Mouse (Mus musculus) MEL (cell line): ENCODE results near the gene Adamts7. TPM values are rescaled to one million over a fixed set of nuclear protein-coding genes. Genes with fewer than 3 reads are reported as not detected.
A peak's percentile ranks its signal among the peaks of the same experiment; 100 is the strongest.

ENCODE experiments used
- DNase-seq: peaks from one replicate; pipeline ENCODE4 v3.0.0; 2011; ENCODE audit warnings: low read depth, low spot score
- H3K27ac ChIP-seq: 2 replicates; pipeline ENCODE4 v1.5.1; 2012; ENCODE audit warnings: low read depth, mild to moderate bottlenecking, control low read depth, low read length, moderate library complexity; ENCODE audit not compliant: control insufficient read depth
- H3K27me3 ChIP-seq, 2 experiments: fragments of 150-350 bp in 1 of 2; sonication (generic) in 1 of 2; 2 replicates each; pipeline ENCODE4 v1.6.1; 2012; ENCODE audit warnings: low read length in 2 of 2, mild to moderate bottlenecking in 2 of 2, improper control_type of control experiment in 1 of 2, moderate library complexity in 1 of 2; ENCODE audit not compliant: insufficient read depth in 2 of 2, control insufficient read depth in 1 of 2
- H3K36me3 ChIP-seq, 2 experiments: 2 replicates each; pipeline ENCODE4 v1.6.1; 2012 to 2014; ENCODE audit warnings: low read length in 2 of 2, improper control_type of control experiment in 1 of 2, inconsistent platforms in 1 of 2, mild to moderate bottlenecking in 1 of 2; ENCODE audit not compliant: insufficient read depth in 2 of 2, control insufficient read depth in 1 of 2
- H3K4me1 ChIP-seq, 2 experiments: fragments of 150-350 bp in 1 of 2; sonication (generic) in 1 of 2; 2 replicates each; pipeline ENCODE4 v1.6.1; 2012; ENCODE audit warnings: low read length in 2 of 2, improper control_type of control experiment in 1 of 2, mild to moderate bottlenecking in 1 of 2; ENCODE audit not compliant: insufficient read depth in 2 of 2, control insufficient read depth in 1 of 2
- H3K4me3 ChIP-seq, 2 experiments: fragments of 150-350 bp in 1 of 2; sonication (generic) in 1 of 2; 2 replicates each; pipeline ENCODE4 v1.5.1; 2012; ENCODE audit warnings: low read depth in 2 of 2, low read length in 2 of 2, mild to moderate bottlenecking in 2 of 2, moderate library complexity in 2 of 2, control low read depth in 1 of 2, improper control_type of control experiment in 1 of 2; ENCODE audit not compliant: control insufficient read depth in 1 of 2, insufficient read depth in 1 of 2
- H3K79me2 ChIP-seq: 2 replicates; pipeline ENCODE4 v1.6.1; 2012; ENCODE audit warnings: mild to moderate bottlenecking, low read length, moderate library complexity; ENCODE audit not compliant: control insufficient read depth, poor library complexity, insufficient read depth
- H3K9ac ChIP-seq: 2 replicates; pipeline ENCODE4 v1.6.1; 2012; ENCODE audit warnings: low read depth, mild to moderate bottlenecking, control low read depth, low read length, moderate library complexity; ENCODE audit not compliant: control insufficient read depth, poor library complexity, severe bottlenecking
- H3K9me3 ChIP-seq: fragments of 150-350 bp; sonication (generic); replicated peaks from 2 replicates; pipeline ENCODE4 v1.6.1; 2012; ENCODE audit warnings: mild to moderate bottlenecking, low read length, improper control_type of control experiment, moderate library complexity; ENCODE audit not compliant: insufficient read depth
- CHD1 ChIP-seq: IDR thresholded peaks from 2 replicates; pipeline ENCODE4 v1.6.1; 2012; ENCODE audit warnings: low read depth, mild to moderate bottlenecking, inconsistent platforms, low read length, improper control_type of control experiment
- E2F4 ChIP-seq: IDR thresholded peaks from 2 replicates; pipeline ENCODE4 v1.6.1; 2011; ENCODE audit warnings: low read depth, low read length, improper control_type of control experiment, borderline replicate concordance
- EP300 ChIP-seq, 2 experiments: IDR thresholded peaks; 2 replicates each; pipeline ENCODE4 v1.6.1; 2011; ENCODE audit warnings: improper control_type of control experiment in 2 of 2, low read length in 2 of 2, low read depth in 1 of 2, mild to moderate bottlenecking in 1 of 2
- GATA1 ChIP-seq: IDR thresholded peaks from 2 replicates; pipeline ENCODE4 v1.6.1; 2011; ENCODE audit warnings: low read depth, low read length, improper control_type of control experiment
- HCFC1 ChIP-seq: IDR thresholded peaks from 2 replicates; pipeline ENCODE4 v1.6.1; 2012; ENCODE audit warnings: low read depth, mild to moderate bottlenecking, inconsistent platforms, low read length, improper control_type of control experiment, moderate library complexity
- MAZ ChIP-seq: IDR thresholded peaks from 2 replicates; pipeline ENCODE4 v1.6.1; 2012; ENCODE audit warnings: low read depth, mild to moderate bottlenecking, inconsistent platforms, low read length, improper control_type of control experiment
- MEF2A ChIP-seq: IDR thresholded peaks from 2 replicates; pipeline ENCODE4 v1.6.1; 2014; ENCODE audit warnings: low read depth, mild to moderate bottlenecking, inconsistent platforms, low read length, improper control_type of control experiment; ENCODE audit not compliant: poor library complexity, insufficient replicate concordance, severe bottlenecking; ENCODE audit errors: extremely low read depth
- MXI1 ChIP-seq: IDR thresholded peaks from 2 replicates; pipeline ENCODE4 v1.6.1; 2011; ENCODE audit warnings: mild to moderate bottlenecking, low read depth, low read length, improper control_type of control experiment
- MYB ChIP-seq: IDR thresholded peaks from 2 replicates; pipeline ENCODE4 v1.6.1; 2011; ENCODE audit warnings: mild to moderate bottlenecking, low read depth, low read length, improper control_type of control experiment
- MYC ChIP-seq: IDR thresholded peaks from 2 replicates; pipeline ENCODE4 v1.6.1; 2011; ENCODE audit warnings: low read depth, mild to moderate bottlenecking, low read length, improper control_type of control experiment, moderate library complexity
- NELFE ChIP-seq: IDR thresholded peaks from 2 replicates; pipeline ENCODE4 v1.6.1; 2011; ENCODE audit warnings: low read depth, low read length, improper control_type of control experiment
- NRF1 ChIP-seq: IDR thresholded peaks from 2 replicates; pipeline ENCODE4 v1.6.1; 2014; ENCODE audit warnings: low read depth, mild to moderate bottlenecking, inconsistent platforms, low read length, improper control_type of control experiment, moderate library complexity; ENCODE audit not compliant: poor library complexity, insufficient read depth, severe bottlenecking
- POLR2AphosphoS2 ChIP-seq: IDR thresholded peaks from 2 replicates; pipeline ENCODE4 v1.6.1; 2011; ENCODE audit warnings: low read length, improper control_type of control experiment
- RAD21 ChIP-seq: IDR thresholded peaks from 2 replicates; pipeline ENCODE4 v1.6.1; 2011; ENCODE audit warnings: mild to moderate bottlenecking, low read depth, low read length, improper control_type of control experiment
- SIN3A ChIP-seq: IDR thresholded peaks from 2 replicates; pipeline ENCODE4 v1.6.1; 2012; ENCODE audit warnings: low read length, improper control_type of control experiment, inconsistent platforms
- TAL1 ChIP-seq: IDR thresholded peaks from 2 replicates; pipeline ENCODE4 v1.6.1; 2012; ENCODE audit warnings: mild to moderate bottlenecking, inconsistent platforms, low read length, moderate library complexity, mixed read lengths
- TBP ChIP-seq: IDR thresholded peaks from 2 replicates; pipeline ENCODE4 v1.8.0; 2011; ENCODE audit warnings: low read depth, low read length, improper control_type of control experiment
- UBTF ChIP-seq: IDR thresholded peaks from 2 replicates; pipeline ENCODE4 v1.6.1; 2012; ENCODE audit warnings: low read depth, mild to moderate bottlenecking, inconsistent platforms, low read length, improper control_type of control experiment, moderate library complexity, borderline replicate concordance; ENCODE audit not compliant: insufficient read depth
- ZKSCAN1 ChIP-seq: IDR thresholded peaks from 2 replicates; pipeline ENCODE4 v1.6.1; 2012; ENCODE audit warnings: low read depth, mild to moderate bottlenecking, inconsistent platforms, low read length, improper control_type of control experiment, moderate library complexity
- polyA plus RNA-seq, 2 experiments: library from polyadenylated mRNA; stranded (reverse) in 1 of 2; unstranded in 1 of 2; fragments of >175 nt in 1 of 2; fragments of >200 nt in 1 of 2; gene quantifications; 2 replicates each; pipeline versions ENCODE4 v1.2.1 to v1.2.4; 2012; ENCODE audit warnings: low replicate concordance in 2 of 2, low read depth in 1 of 2; ENCODE audit not compliant: insufficient read length in 2 of 2, insufficient read depth in 1 of 2, missing spikeins in 1 of 2
- total RNA-seq: library from RNA; depleted of rRNA; stranded (reverse); fragments of 300-350 nt; gene quantifications from 2 replicates; pipeline ENCODE4 v1.2.3, GENCODE M21; 2012

Gene Adamts7
- total and polyA plus RNA-seq, 3 experiments = 0.03 TPM; not detected in 2

DNA sequence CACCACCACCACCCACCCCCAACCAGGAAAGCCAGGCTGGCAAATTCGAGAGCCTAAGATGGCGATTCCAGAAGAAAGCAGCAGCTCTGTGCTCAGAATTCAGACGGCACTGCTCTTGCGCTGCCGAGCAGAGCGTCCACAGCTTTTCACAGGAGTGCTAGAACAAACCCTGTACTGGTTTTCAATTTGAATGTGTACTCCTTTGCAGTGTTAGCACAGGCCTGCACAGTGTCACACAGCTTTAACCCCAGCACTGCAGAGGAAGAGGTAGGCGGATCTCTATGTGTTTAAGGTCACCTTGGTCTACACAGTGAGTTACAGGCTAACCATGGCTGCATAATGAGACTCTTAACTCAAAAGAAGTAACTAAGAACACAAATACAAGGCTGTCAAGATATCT lies 85.5 kb downstream of the Adamts7 start:
- Histone ChIP-seq H3K79me2 (no peaks in the 10 kb centered on the region; the same call in 1 of the 2 replicates), H3K9ac (0 out of 2 replicates have a peak overlapping the region, but pooled peaks have one; percentile 6), H3K36me3 (peaks cover 1 to 51% of the 10 kb centered on the region in 2 experiments), H3K9me3 (no peaks in the 10 kb centered on the region), H3K27ac (peak overlapping the region; percentile 96), H3K4me1 (peaks cover 33 to 49% of the 10 kb centered on the region in 2 experiments), H3K27me3 (no peaks in the 10 kb centered on the region), H3K4me3 (no peak overlapping the region)
- no peak for TF ChIP-seq UBTF
- no peak for TF ChIP-seq HCFC1
- TF ChIP-seq MYB = no peak
- TF ChIP-seq CHD1 = no peak
- TF ChIP-seq MXI1 = no peak
- no peak for TF ChIP-seq POLR2AphosphoS2
- TF ChIP-seq MEF2A = no peak
- TF ChIP-seq NELFE = no peak
- no peak for TF ChIP-seq MYC
- TF ChIP-seq MAZ = no peak
- no peak for TF ChIP-seq E2F4
- no peak for DNase-seq

DNA sequence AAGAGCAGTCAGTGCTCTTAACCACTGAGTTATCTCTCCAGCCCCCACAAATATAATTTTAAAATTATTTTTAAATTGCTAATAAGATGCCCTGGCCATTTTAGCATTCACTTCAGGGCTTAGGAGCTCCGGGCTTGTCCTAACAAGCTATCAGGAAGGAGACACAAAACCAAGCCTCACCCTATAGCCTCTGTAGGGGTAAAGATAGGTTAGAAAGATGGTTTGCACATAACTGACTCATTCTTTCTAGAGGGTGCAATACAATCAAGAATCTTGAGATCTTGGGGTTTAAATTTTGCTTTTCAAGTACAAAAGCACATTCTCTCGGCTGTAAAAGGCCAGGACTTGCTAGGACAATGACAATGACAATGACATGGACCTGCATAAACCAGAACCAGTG lies 86.2 kb downstream of the Adamts7 start:
- TF ChIP-seq RAD21 = no peak
- TF ChIP-seq TBP = 0 out of 2 replicates have a peak, but pooled peaks have one; percentile 30
- TF ChIP-seq TAL1 = peak; percentile 36
- peak; percentile 69 to 78 for TF ChIP-seq EP300 (IDR thresholded peaks at IDR 0.05; ENCODE audit: low read depth in 1 of 2, low read length in 2 of 2)
- TF ChIP-seq MYB = 0 out of 2 replicates have a peak, but pooled peaks have one; percentile 42
- 0 out of 2 replicates have a peak, but pooled peaks have one; percentile 9 for TF ChIP-seq SIN3A
- no peak for TF ChIP-seq ZKSCAN1
- TF ChIP-seq GATA1 = peak; percentile 44; the same call in 1 of the 2 replicates
- TF ChIP-seq NRF1 = no peak
- TF ChIP-seq, all 39 proteins: peak for 6
- Histone ChIP-seq H3K4me1 (peaks cover 33 to 49% of the 10 kb centered on the region in 2 experiments), H3K27me3 (no peaks in the 10 kb centered on the region), H3K9ac (peak overlapping the region; percentile 51), H3K36me3 (peaks cover 1 to 51% of the 10 kb centered on the region in 2 experiments), H3K9me3 (no peaks in the 10 kb centered on the region), H3K4me3 (no peak overlapping the region; a peak in 1 of 4 replicates), H3K79me2 (no peaks in the 10 kb centered on the region; the same call in 1 of the 2 replicates), H3K27ac (peak overlapping the region; percentile 96)
- DNase-seq = peak; percentile 53
